Mouse (Mus musculus): Measurements from ENCODE around the gene Fam180a. TPM values are rescaled to one million over a fixed set of nuclear protein-coding genes. Genes with fewer than 3 reads are reported as not detected.

The Fam180a gene
- total RNA-seq, 2 experiments from 2014 or later = not detected

- ATAC-seq (replicated peaks; ENCODE audit: low FRiP score, low TSS enrichment, poor library complexity, severe bottlenecking) = no peak
Observed at GRCm38 (mm10) chr6:35271094-35271855, 54.7 kb downstream of the Fam180a start.

GRCm38 (mm10) chr6:35269643-35270042 lies 56.3 kb downstream of the Fam180a start:
- ATAC-seq (replicated peaks; ENCODE audit: low FRiP score, low TSS enrichment, poor library complexity, severe bottlenecking) = no peak

- ATAC-seq (replicated peaks; ENCODE audit: low FRiP score, low TSS enrichment, poor library complexity, severe bottlenecking) = no peak
Observed at GRCm38 (mm10) chr6:35268711-35269110, 57.2 kb downstream of the Fam180a start.

GRCm38 (mm10) chr6:35265580-35266278 lies 60.2 kb downstream of the Fam180a start:
- no peak for ATAC-seq (replicated peaks; ENCODE audit: low FRiP score, low TSS enrichment, poor library complexity, severe bottlenecking)

Other genes with a start within 250 kb of the Fam180a start
- gene Cnot4, start 192.4 kb downstream of the Fam180a start, total RNA-seq (2014; fragmentation: Nextera tagmentation) = 52.1 and 64.5 TPM in 2 replicates
- 27.9 and 34.1 TPM in 2 replicates for gene Cnot4, start 192.4 kb downstream of the Fam180a start, total RNA-seq (2017)
- 73.9 and 113 TPM in 2 replicates for gene Nup205, start 148.7 kb downstream of the Fam180a start, total RNA-seq (2014; fragmentation: Nextera tagmentation)
- 100 and 110 TPM in 2 replicates for gene Nup205, start 148.7 kb downstream of the Fam180a start, total RNA-seq (2017)
- gene Slc13a4, start 18.0 kb downstream of the Fam180a start, total RNA-seq (2014; fragmentation: Nextera tagmentation) = not detected in 2 replicates
- gene Slc13a4, start 18.0 kb downstream of the Fam180a start, total RNA-seq (2017) = not detected in 2 replicates
- gene Mtpn, start 213.7 kb upstream of the Fam180a start, total RNA-seq (2014; fragmentation: Nextera tagmentation) = 67.6 and 81.6 TPM in 2 replicates
- 102 and 115 TPM in 2 replicates for gene Mtpn, start 213.7 kb upstream of the Fam180a start, total RNA-seq (2017)